Mouse (Mus musculus): ENCODE data around the gene Ankrd55.

- no peak for TF ChIP-seq POLR2A (IDR thresholded peaks at IDR 0.05; ENCODE audit: insufficient read depth, low read length)
- no peak for TF ChIP-seq CTCF (IDR thresholded peaks at IDR 0.05; ENCODE audit: low read depth, low read length)
Measured at GRCm38 (mm10) chr13:112424635-112425034, 136.4 kb downstream of the Ankrd55 start.
